Mouse (Mus musculus) inflammation-experienced regulatory T-cells (primary cell): ENCODE results near the gene Tmed2. TPM values are rescaled to one million over a fixed set of nuclear protein-coding genes. Genes with fewer than 3 reads are reported as not detected.

ENCODE experiments used
- polyA plus RNA-seq, 2 experiments: library from polyadenylated mRNA; unstranded; fragments of 100-300 nt; shearing (Covaris generic); gene quantifications; one replicate each; pipeline ENCODE4 v1.2.1; 2017

Gene Tmed2
- 100 to 1,000 TPM; 431 to 569 TPM for polyA plus RNA-seq

DNA sequence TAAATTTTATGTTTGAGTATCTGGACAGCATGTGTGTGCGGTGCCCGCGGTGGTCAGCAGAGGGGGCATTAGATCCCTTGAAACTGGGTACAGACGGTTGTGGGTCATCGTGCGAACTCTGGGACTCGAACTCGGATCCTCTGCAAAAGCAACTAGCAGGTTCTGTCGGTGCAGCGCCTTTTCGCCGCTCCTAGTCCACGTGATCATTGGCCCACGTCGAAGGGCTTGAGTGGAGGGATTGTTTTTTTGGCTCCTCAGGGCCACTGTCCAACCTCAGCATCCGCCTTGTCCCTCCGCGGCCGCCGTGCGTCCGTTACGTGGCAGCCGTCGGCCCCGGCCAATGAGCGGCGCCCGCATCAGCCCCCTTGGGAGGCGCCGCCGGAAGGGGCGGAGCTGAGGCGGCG is at the start of gene Tmed2:
Tmed2 (plus strand) TSS at position 313 of the 404 bp plus-strand sequence.

DNA sequence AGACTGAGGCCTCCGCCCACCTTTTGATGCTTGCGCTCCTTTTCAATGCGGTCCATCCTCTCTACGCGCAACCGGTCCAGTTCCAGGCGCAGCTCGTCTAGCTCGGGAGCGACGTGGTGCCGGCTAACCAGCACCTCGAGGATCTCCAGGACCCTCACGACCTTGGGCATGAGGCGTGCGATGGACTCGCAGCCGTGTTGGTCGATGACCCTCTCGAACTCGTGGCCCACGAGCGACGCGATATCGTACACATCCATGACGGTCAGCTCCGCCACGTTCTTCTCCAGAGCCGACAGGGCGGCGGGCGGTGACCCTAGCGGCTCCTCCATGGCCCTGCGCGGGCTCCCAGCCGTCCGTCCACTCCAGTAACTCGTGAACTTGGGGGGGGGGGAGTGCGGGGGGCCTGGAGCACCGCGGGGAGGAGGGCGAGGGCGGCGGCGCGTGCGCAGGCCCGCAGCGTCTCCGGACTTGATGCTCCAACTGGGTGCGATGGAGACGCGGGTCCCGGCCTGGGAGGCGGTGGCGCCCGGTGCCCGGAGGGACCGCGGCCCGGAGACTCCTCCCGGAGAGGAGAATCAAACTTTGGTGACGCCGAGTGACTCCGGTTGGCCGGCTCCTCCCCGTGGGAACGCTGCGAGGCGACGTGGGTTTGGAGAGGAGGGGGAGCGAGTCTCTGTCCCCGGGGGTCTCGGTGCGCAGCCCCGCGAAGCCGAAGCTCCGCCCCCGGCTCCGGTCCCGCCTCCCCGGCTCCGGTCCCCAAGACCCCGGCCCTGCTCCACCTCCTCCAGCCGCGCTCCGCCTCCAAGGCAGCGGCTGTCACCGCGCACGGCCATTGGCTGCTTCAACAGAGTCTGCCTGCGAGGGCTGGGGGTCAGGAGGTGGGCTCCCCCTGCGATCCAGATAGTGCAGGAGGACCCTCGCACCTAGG is 9.6 kb upstream of the Tmed2 start, which contains the start of gene Rilpl1:
Rilpl1 (minus strand) TSS at position 737 of the 928 bp plus-strand sequence.

DNA sequence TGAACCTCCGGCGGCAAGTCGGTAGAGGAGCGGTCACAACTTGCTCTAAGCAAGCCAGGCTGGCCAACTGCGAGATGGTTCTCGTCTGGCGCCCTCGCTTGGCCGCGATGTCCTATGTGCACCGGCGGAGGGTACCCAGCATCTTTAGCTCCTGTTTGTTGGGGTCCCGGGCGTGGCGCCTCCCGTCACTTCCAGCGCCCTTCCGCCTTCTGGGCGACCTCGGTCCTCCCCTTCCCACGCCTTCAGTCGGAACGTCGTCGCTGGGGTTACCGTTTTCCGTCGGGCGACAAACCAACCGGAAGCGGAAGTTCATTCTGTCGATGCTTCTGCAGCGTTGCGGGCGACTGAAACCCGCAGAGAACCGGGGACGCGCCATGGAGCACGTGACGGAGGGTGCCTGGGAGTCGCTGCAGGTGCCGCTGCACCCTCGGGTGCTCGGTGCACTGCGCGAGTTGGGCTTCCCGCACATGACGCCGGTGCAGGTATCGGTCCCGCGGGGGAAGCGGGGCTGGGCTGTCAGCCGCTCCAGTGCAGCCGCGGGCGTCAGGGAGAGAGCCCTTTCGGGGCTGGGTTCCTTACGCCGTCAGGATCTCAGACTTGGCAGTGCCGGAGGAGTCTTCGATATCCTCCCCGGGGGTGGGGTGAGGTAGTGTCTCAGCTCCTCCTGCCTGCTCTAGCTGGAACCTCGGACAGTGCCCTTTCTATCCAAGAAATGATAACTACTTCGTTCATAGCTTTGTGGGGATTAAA is 12.2 kb downstream of the Tmed2 start, which contains the start of gene Ddx55:
Ddx55 (plus strand) TSS at position 307 of the 750 bp plus-strand sequence.

DNA sequence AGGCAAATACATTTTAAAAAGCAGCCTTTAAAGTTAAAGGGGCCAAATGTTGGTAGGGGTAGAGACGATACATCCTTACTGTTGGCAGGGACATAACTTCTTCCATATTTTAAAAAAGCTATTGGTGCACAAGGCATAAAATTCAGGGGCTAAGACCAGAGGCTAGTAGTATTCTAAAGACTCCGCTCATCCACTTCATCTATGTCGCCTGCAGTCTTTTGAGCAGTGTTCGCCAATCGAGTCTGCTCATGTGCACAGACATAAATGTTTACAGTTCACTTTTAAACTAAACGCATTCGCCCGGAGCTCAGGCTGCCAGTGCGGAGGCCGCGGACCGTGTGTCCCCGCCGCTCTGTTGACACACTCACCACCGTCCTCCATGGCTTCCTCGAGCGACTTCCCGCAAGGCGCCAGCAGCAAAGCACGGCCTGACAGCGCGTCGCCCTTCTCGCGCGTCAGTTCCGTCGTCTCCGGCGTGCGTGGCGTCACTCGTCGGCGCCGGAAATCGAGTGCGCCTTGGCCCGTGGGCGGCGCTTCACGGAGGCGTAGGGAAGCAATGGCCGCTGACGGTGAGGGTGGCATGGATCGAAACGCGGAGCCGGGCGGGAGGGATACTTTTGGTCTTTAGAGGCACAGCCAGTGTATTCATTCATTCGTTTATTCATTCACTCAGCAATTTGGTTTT is 38.3 kb downstream of the Tmed2 start, which contains the start of the genes Eif2b1 and Gtf2h3:
Eif2b1 (minus strand) TSS at position 499 of the 685 bp plus-strand sequence.
Gtf2h3 (plus strand) TSS at position 508 of the 685 bp plus-strand sequence.

Other genes starting within 250 kb of the Tmed2 start
- 10 to 100 TPM; 18.8 to 26.8 TPM for gene Mphosph9, start 212.7 kb upstream of the Tmed2 start, polyA plus RNA-seq
- 10 to 100 TPM; 11.5 TPM for gene 2810006K23Rik, start 212.6 kb upstream of the Tmed2 start, polyA plus RNA-seq
- gene Cdk2ap1, start 177.6 kb upstream of the Tmed2 start, polyA plus RNA-seq = 100 to 1,000 TPM; 128 to 150 TPM
- gene Sbno1, start 114.7 kb upstream of the Tmed2 start, polyA plus RNA-seq = 100 to 1,000 TPM in 1 of 2 experiments, 10 to 100 TPM in 1; 98.7 to 103 TPM
- 10 to 100 TPM; 68.4 to 90.9 TPM for gene Kmt5a, start 100.8 kb upstream of the Tmed2 start, polyA plus RNA-seq
- 100 to 1,000 TPM in 1 of 2 experiments, 10 to 100 TPM in 1; 60.1 to 101 TPM for gene Rilpl2, start 62.3 kb upstream of the Tmed2 start, polyA plus RNA-seq
- gene Snrnp35, start 57.6 kb upstream of the Tmed2 start, polyA plus RNA-seq = 1 to 10 TPM; 6.5 to 8.3 TPM
- 1 to 10 TPM; 4.3 to 5.5 TPM for gene Rilpl1, start 9.3 kb upstream of the Tmed2 start, polyA plus RNA-seq
- gene Ddx55, start 12.2 kb downstream of the Tmed2 start, polyA plus RNA-seq = 10 to 100 TPM; 20.7 to 30.6 TPM
- gene Eif2b1, start 38.4 kb downstream of the Tmed2 start, polyA plus RNA-seq = 10 to 100 TPM; 38.8 to 44.2 TPM
- gene Gtf2h3, start 38.4 kb downstream of the Tmed2 start, polyA plus RNA-seq = 10 to 100 TPM; 41.4 to 53.3 TPM
- 10 to 100 TPM; 81.7 to 86.2 TPM for gene Atp6v0a2, start 87.9 kb downstream of the Tmed2 start, polyA plus RNA-seq
- under 1 TPM; 0.11 to 0.29 TPM for gene Dnah10, start 184.4 kb downstream of the Tmed2 start, polyA plus RNA-seq